Mouse (Mus musculus) midbrain, embryonic 13.5 days (tissue): ENCODE results near the gene 1700001J03Rik. TPM values are rescaled to one million over a fixed set of nuclear protein-coding genes. Genes with fewer than 3 reads are reported as not detected.
"Not testable (repeated sequence)": the region's sequence is repeated elsewhere in the genome, so short reads cannot be mapped to it uniquely, and the experiment has no call there.

Experiments
- ATAC-seq: fragments of 200-750 bp; cut with Nextera tagmentation; 2 replicates; pipeline ENCODE4 v1.8.0; 2017; ENCODE audit warnings: mild to moderate bottlenecking, moderate TSS enrichment, moderate library complexity
- H3K27ac ChIP-seq: fragments of 300-500 bp; sonication (generic); 2 replicates; pipeline ENCODE4 v1.5.1; 2015; ENCODE audit warnings: inconsistent platforms, mild to moderate bottlenecking, moderate library complexity
- H3K27me3 ChIP-seq: fragments of 300-500 bp; sonication (generic); 2 replicates; pipeline ENCODE4 v1.6.1; 2015; ENCODE audit warnings: mild to moderate bottlenecking, inconsistent platforms
- H3K36me3 ChIP-seq: fragments of 300-500 bp; sonication (generic); 2 replicates; pipeline ENCODE4 v1.6.1; 2015; ENCODE audit warnings: mild to moderate bottlenecking, inconsistent platforms
- H3K4me1 ChIP-seq: fragments of 300-500 bp; sonication (generic); replicated peaks from 2 replicates; pipeline ENCODE4 v1.6.1; 2015; ENCODE audit warnings: inconsistent platforms
- H3K4me2 ChIP-seq: fragments of 300-500 bp; sonication (generic); replicated peaks from 2 replicates; pipeline ENCODE4 v1.6.1; 2015; ENCODE audit warnings: moderate library complexity, mild to moderate bottlenecking, inconsistent platforms
- H3K4me3 ChIP-seq: fragments of 300-500 bp; sonication (generic); replicated peaks from 2 replicates; pipeline ENCODE4 v1.5.1; 2015; ENCODE audit warnings: mild to moderate bottlenecking, inconsistent platforms
- H3K9ac ChIP-seq: fragments of 300-500 bp; sonication (generic); replicated peaks from 2 replicates; pipeline ENCODE4 v1.6.1; 2015; ENCODE audit warnings: mild to moderate bottlenecking, inconsistent platforms
- H3K9me3 ChIP-seq: fragments of 300-500 bp; sonication (generic); 2 replicates; pipeline ENCODE4 v1.6.1; 2016; ENCODE audit warnings: mild to moderate bottlenecking, inconsistent platforms
- WGBS: fragments of 180-500 bp; shearing (Covaris S2); methylation state at CpG from one replicate; pipeline ENCODE4 v1.1.7; 2015; 5-methylcytosine and 5-hydroxymethylcytosine counted together
- polyA plus RNA-seq: library from polyadenylated mRNA; unstranded; fragments of >200 nt; fragmentation: Nextera tagmentation; extraction: Ambion mirVana; gene quantifications from 2 replicates; pipeline ENCODE4 v1.2.1, GENCODE M21; 2015

The 1700001J03Rik gene
- polyA plus RNA-seq, 1 experiment from 2014 or later, result 0.28 TPM

DNA sequence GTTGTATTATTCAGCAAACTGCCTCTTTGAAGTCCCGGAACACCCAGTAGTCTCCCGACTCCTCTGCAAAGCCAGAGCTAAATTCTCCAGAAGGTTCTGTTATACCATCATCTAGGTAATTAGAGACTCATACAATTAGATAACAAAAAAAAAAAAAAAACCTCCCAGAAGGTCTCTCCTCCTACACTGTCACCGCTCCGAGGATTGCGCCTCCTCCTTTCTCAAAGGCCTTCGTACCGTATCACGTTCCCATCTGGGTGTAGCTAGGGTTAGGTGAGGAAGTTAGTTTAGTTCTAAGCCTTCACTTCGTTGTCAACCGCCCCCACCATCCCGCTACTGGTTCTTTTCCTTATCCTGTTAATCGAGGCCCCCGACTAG is 35.4 kb upstream of the 1700001J03Rik start:
- 0 out of 2 replicates have a peak overlapping the region, but pooled peaks have one; percentile 98 for H3K27ac ChIP-seq
- peak overlapping the region; percentile 85 for H3K9ac ChIP-seq
- WGBS, result 8% methylated on average over 13 of the region's 13 CpGs

DNA sequence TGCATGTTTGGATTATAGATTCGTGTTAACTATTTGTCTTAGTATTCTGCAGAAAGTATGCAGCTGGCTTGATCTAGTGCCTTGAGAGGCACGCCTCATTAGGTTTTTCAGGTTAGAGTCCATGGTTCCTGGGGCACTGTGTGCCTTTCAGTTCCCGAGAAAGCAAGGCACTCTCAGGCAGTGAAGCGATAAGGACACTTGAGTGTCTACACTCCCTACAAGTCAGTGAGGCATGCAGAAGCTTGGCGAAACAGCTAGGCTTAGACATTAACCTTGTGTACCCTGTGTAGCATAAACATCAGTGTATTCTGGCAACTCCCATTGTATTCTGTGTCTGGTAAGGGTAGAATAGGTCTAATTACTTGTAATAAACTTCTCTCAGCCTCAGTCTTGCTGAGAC is 20.4 kb upstream of the 1700001J03Rik start:
- H3K4me1 ChIP-seq, result no peaks in the 10 kb centered on the region
- H3K4me2 ChIP-seq, result no peak overlapping the region
- H3K9me3 ChIP-seq, result peaks cover 6% of the 10 kb centered on the region; the same call in 1 of the 2 replicates
- 96% methylated on average over 5 of the region's 5 CpGs for WGBS
- no peak overlapping the region for H3K9ac ChIP-seq
- no peaks in the 10 kb centered on the region for H3K27me3 ChIP-seq
- no peak overlapping the region for H3K27ac ChIP-seq
- no peak overlapping the region for H3K4me3 ChIP-seq
- ATAC-seq, result no peak
- peaks cover 89% of the 10 kb centered on the region for H3K36me3 ChIP-seq

More for the DNA sequence above, 35.4 kb upstream of the 1700001J03Rik start:
- H3K4me3 ChIP-seq, result peak overlapping the region; percentile 79
- peak overlapping the region; percentile 64 for H3K4me2 ChIP-seq
- H3K9me3 ChIP-seq, result no peaks in the 10 kb centered on the region
- peak; percentile 61 for ATAC-seq
- H3K4me1 ChIP-seq, result peaks cover 22% of the 10 kb centered on the region
- no peaks in the 10 kb centered on the region for H3K27me3 ChIP-seq
- peaks cover 34% of the 10 kb centered on the region for H3K36me3 ChIP-seq

DNA sequence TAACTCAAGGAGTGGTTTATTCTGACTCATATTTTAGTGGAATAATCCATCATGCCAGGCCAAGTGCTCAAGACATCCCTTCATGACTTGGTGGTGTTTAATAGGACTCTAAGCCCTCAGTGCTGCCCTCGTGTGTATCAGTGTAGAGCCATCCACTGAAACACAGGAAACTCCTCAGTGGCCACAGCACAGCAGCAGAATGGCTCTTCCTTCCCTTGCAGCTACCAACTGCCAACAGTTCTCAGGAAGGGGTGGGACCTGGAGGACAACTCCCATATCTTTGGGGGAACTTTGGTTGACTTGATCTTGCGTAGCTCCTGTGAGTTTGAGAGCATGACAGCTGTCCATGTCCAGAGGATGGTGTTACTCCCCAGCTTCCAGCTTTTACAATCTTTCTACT is 18.8 kb upstream of the 1700001J03Rik start:
- no peak for ATAC-seq
- no peak overlapping the region for H3K4me2 ChIP-seq
- peaks cover 6% of the 10 kb centered on the region; the same call in 1 of the 2 replicates for H3K9me3 ChIP-seq
- H3K27me3 ChIP-seq, result no peaks in the 10 kb centered on the region
- no peaks in the 10 kb centered on the region for H3K4me1 ChIP-seq
- no peak overlapping the region for H3K27ac ChIP-seq
- no peak overlapping the region for H3K9ac ChIP-seq
- H3K4me3 ChIP-seq, result no peak overlapping the region
- H3K36me3 ChIP-seq, result peaks cover 79% of the 10 kb centered on the region
- WGBS, result 90% methylated on average over 2 of the region's 2 CpGs

DNA sequence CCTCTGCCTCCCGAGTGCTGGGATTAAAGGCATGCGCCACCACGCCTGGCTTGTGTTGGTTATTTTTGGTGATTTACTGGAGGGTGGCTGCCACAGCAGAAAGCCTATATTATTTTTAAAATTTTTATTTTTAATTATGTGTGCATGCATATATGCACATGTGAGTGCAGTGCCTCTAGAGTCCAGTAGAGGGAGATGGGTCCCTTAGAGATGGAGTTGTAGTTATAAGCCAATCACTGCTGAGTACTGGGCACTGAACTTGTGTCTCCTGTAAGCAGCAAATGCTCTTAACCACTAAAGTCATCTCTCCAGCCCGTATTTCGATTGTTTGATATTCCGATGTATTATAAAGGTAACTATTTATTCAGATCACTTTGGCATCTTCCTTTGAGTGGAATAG is 15.5 kb upstream of the 1700001J03Rik start:
- Histone ChIP-seq H3K27me3 (no peaks in the 10 kb centered on the region), H3K4me2 (no peak overlapping the region), H3K9me3 (peaks cover 6% of the 10 kb centered on the region; the same call in 1 of the 2 replicates), H3K36me3 (peaks cover 59% of the 10 kb centered on the region), H3K27ac (no peak overlapping the region), H3K4me3 (no peak overlapping the region), H3K4me1 (no peaks in the 10 kb centered on the region), H3K9ac (no peak overlapping the region)
- 95% methylated on average over 6 of the region's 6 CpGs for WGBS
- ATAC-seq, result no peak

DNA sequence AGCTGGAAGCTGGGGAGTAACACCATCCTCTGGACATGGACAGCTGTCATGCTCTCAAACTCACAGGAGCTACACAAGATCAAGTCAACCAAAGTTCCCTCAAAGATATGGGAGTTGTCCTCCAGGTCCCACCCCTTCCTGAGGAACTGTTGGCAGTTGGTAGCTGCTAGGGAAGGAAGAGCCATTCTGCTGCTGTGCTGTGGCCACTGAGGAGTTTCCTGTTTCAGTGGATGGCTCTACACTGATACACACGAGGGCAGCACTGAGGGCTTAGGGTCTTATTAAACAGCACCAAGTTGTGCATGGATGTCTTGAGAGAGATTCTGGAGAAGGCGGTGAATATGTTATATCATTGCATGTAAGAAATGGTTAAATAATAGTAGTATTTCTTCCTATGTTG is 14.4 kb upstream of the 1700001J03Rik start:
- Histone ChIP-seq H3K4me3 (no peak overlapping the region), H3K27me3 (no peaks in the 10 kb centered on the region), H3K9me3 (peaks cover 8% of the 10 kb centered on the region), H3K9ac (no peak overlapping the region), H3K4me2 (no peak overlapping the region), H3K27ac (no peak overlapping the region), H3K4me1 (no peaks in the 10 kb centered on the region), H3K36me3 (peaks cover 48% of the 10 kb centered on the region)
- no peak for ATAC-seq
- WGBS, result 83% methylated on average over 2 of the region's 2 CpGs

DNA sequence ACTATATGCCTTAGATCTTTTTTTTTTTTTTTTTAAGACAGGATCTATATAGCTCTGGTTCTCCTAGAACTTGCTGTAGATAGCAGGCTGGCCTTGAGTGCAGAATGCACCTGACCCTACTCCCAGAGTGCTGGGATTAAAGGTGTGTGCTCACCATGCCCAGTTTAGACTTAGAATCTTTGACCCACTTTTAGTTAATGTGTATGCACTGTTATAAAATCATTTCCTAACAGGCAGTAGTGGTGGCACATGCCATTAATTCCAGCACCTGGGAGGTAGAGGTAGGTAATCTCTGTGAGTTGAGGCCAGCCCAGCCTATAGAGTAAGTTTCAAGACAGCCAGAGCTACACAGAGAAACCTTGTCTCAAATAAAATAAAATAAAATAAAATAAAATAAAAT is 14.0 kb upstream of the 1700001J03Rik start:
- H3K4me3 ChIP-seq, result no peak overlapping the region
- no peak overlapping the region for H3K9ac ChIP-seq
- no peaks in the 10 kb centered on the region for H3K27me3 ChIP-seq
- H3K9me3 ChIP-seq, result peaks cover 8% of the 10 kb centered on the region
- peaks cover 44% of the 10 kb centered on the region for H3K36me3 ChIP-seq
- ATAC-seq, result no peak
- H3K4me1 ChIP-seq, result no peaks in the 10 kb centered on the region
- no peak overlapping the region for H3K27ac ChIP-seq
- H3K4me2 ChIP-seq, result no peak overlapping the region

DNA sequence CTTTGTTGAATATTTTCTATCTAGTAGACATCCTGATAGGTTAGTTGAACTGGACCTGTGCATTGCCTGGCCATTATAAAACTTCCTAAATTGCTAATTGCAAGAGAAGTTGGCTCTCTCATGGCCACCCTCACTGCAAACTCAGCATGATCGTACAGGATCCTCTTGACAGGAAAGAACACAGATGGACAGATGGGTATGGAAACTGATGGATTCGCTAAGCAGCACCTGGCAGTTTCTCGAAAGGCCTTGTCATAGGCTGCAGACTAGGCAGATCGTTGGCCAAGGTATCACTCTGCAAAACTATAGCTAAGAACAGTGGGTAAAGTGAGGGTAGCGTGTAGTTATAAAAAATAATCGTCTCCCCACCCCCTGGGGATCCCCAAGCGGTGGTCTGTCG is 8.3 kb upstream of the 1700001J03Rik start:
- no peak overlapping the region for H3K9ac ChIP-seq
- no peak for ATAC-seq
- H3K9me3 ChIP-seq, result peaks cover 2% of the 10 kb centered on the region; the same call in 1 of the 2 replicates
- H3K4me1 ChIP-seq, result no peaks in the 10 kb centered on the region
- 86% methylated on average over 8 of the region's 8 CpGs for whole genome bisulfite sequencing
- H3K27me3 ChIP-seq, result no peaks in the 10 kb centered on the region
- peaks cover 14% of the 10 kb centered on the region for H3K36me3 ChIP-seq
- H3K4me3 ChIP-seq, result no peak overlapping the region
- H3K4me2 ChIP-seq, result no peak overlapping the region
- H3K27ac ChIP-seq, result no peak overlapping the region

DNA sequence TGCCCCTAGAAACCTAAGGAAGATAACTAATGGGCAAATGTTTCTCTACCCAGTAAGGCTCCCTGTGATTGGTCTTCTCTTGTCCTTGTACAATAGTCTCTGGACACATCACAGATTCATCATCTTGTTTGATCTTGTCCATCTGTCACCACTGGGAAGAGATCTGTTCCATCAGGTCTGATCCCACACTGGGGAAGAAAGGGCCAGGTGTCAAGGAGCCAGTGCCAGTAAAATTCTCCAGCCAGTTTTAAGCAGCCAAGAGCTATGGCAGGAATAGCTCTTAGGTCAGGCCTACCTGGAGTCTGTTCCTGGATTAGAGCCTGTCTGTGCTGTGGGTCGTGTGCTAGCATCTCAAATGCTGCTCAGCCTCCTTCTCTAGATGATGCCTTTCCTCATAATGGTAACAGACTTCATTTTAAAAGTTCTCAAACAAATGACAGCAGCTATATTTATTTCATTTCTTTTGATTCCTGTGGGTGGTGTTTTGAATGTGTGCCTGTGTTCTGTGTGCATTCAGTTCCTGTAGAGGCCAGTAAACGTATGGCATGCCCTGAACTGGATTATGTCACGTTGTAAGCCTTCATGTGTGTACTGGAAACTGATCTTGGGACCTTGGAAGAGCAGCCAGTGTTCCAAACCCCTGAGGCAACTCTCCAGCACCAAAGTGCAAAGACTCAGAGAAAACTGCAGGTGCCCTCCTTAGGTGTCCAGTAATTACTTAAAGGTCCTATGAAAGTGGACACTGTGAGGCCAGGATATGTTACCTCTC is 5.6 kb upstream of the 1700001J03Rik start:
- H3K36me3 ChIP-seq, result no peaks in the 10 kb centered on the region
- ATAC-seq, result no peak
- peaks cover 2% of the 10 kb centered on the region; the same call in 1 of the 2 replicates for H3K9me3 ChIP-seq
- H3K4me2 ChIP-seq, result no peak overlapping the region
- 59% methylated on average over 3 of the region's 3 CpGs for WGBS
- H3K27me3 ChIP-seq, result no peaks in the 10 kb centered on the region
- H3K27ac ChIP-seq, result no peak overlapping the region
- H3K4me3 ChIP-seq, result no peak overlapping the region
- H3K9ac ChIP-seq, result no peak overlapping the region
- no peaks in the 10 kb centered on the region for H3K4me1 ChIP-seq

DNA sequence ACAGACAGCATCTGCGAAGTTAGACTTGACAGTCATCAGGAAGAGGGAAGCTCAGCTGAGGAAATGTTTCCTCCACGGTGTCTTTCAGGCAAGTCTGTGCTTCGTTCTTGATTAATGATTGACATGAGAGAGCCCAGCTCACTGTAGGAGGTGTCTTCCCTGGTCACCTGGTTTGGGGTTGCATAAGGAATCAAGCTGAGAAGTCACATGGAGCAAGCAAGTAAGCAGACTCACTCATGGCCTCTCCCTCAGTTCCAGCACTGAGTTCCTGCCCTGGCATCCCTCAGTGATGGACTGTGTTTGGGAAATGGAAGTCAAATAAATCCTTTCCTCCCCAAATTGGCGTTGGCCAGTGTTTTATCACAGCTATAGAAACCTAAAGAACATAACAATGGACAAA is 5.0 kb upstream of the 1700001J03Rik start:
- Histone ChIP-seq H3K4me2 (no peak overlapping the region), H3K27ac (no peak overlapping the region), H3K4me1 (no peaks in the 10 kb centered on the region), H3K27me3 (no peaks in the 10 kb centered on the region), H3K9ac (no peak overlapping the region), H3K9me3 (peaks cover 2% of the 10 kb centered on the region; the same call in 1 of the 2 replicates), H3K4me3 (no peak overlapping the region), H3K36me3 (no peaks in the 10 kb centered on the region)
- no peak for ATAC-seq
- 71% methylated on average over 4 of the region's 4 CpGs for whole genome bisulfite sequencing

DNA sequence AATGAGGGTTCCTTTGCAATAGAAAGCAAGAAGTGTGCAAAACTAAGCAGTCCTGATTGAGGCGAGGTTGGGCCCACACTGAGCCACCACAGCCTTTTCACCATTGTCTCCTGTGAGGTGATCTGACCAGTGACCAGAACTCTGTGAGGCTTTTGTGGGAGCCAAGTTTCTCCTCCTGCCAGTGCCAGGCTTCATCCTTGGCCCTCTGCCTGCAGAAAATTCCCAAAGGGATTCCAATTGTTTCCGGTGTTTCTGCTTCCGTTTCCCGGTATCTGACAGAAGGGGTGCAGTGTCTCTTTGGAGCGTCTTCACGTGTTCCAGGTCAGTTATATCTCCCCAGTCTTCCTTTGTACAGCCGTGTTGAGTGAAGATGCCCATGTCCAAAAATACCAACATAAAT is 3.6 kb upstream of the 1700001J03Rik start:
- no peaks in the 10 kb centered on the region for H3K4me1 ChIP-seq
- H3K36me3 ChIP-seq, result no peaks in the 10 kb centered on the region
- no peak overlapping the region for H3K27ac ChIP-seq
- H3K9me3 ChIP-seq, result no peaks in the 10 kb centered on the region
- no peak overlapping the region for H3K4me2 ChIP-seq
- H3K27me3 ChIP-seq, result no peaks in the 10 kb centered on the region
- no peak overlapping the region for H3K4me3 ChIP-seq
- no peak overlapping the region for H3K9ac ChIP-seq
- 88% methylated on average over 7 of the region's 7 CpGs for WGBS
- ATAC-seq, result no peak

DNA sequence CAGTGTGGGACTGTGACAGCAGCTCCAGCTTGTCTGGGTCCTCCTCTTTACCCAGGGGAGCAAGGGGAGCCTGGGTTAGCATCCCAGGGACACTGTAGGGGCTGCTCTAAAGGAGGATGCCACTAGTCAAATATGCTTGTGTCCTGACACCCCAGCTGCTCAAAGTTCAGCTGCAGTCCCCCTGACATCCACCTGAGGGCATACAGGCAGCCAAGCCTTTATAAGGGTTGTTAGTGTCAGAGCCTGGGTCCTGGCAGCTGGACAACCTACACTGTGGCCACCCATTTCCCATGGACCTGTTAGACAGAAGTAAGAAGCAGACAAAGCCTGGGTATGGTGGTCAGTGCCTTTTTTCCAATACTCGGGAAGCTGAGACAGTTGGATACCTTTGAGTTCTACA is 3.0 kb upstream of the 1700001J03Rik start:
- Histone ChIP-seq H3K9me3 (0 out of 2 replicates have a peak, but pooled peaks cover 2% of the 10 kb centered on the region), H3K27ac (no peak overlapping the region), H3K36me3 (no peaks in the 10 kb centered on the region), H3K27me3 (no peaks in the 10 kb centered on the region), H3K9ac (no peak overlapping the region), H3K4me1 (no peaks in the 10 kb centered on the region), H3K4me2 (no peak overlapping the region), H3K4me3 (no peak overlapping the region)
- ATAC-seq, result no peak
- 81% methylated on average over 1 of the region's 1 CpGs for WGBS

DNA sequence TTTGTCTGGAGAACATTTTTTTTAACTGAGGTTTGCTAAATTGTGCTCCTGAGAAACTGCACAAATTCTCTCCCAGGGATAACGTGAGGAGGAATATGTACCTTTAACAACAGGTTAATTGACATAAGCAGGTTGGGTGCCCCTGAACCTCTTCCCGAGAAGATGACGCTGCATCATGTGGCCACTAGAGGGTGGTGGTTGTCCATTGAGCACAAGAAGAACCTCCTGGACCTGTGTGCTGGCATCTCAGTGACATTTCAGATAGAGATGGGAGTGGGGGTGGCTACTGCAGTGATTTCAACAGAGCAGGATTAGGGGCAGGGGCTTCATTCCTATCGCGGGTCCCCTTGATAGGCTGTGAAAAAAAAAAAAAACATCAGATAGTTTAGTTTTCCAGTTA is 2.3 kb upstream of the 1700001J03Rik start:
- not testable (repeated sequence) for H3K27ac ChIP-seq, H3K9ac ChIP-seq, H3K4me2 ChIP-seq, H3K4me1 ChIP-seq, H3K9me3 ChIP-seq, ATAC-seq, H3K27me3 ChIP-seq, H3K36me3 ChIP-seq, H3K4me3 ChIP-seq
- 28% methylated on average over 5 of the region's 5 CpGs for WGBS

DNA sequence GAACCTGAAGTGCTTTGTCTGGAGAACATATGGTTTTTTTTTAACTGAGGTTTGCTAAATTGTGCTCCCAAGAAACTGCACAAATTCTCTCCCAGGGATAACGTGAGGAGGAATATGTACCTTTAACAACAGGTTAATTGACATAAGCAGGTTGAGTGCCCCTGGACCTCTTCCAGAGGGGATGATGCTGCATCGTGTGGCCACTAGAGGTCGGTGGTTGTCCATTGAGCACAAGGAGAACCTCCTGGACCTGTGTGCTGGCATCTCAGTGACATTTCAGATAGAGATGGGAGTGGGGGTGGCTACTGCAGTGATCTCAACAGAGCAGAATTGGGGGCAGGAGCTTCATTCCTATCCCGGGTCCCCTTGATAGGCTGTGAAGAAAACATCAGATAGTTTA is 12.4 kb downstream of the 1700001J03Rik start:
- not testable (repeated sequence) for ATAC-seq, H3K27me3 ChIP-seq, H3K4me2 ChIP-seq, H3K27ac ChIP-seq, H3K4me1 ChIP-seq, H3K9ac ChIP-seq, H3K36me3 ChIP-seq, H3K9me3 ChIP-seq, H3K4me3 ChIP-seq
- 71% methylated on average over 4 of the region's 4 CpGs for WGBS
